Mouse (Mus musculus): ENCODE data around the gene Vps37d.

DNA sequence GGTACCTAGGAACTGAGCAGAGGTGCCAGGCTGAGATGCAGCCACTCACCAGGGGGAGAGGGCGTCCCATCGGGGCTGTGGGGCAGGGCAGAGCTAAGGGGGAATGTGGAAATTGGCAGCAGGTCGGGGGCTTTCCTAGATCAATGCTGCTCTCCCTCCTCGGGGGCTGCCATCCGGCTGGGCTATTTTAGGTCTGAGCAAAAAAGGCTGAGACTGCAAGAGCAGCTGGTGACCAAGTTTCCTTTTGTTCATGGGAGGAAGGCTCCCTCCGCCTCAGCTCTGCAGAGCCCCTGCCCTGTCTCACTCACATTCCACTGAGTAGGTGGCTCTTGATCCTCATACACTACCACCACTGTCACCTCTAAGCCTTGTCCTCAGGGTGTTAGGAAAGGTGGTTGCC, 38.0 kb downstream of the Vps37d start:
- no peak for TF ChIP-seq CTCF (IDR thresholded peaks at IDR 0.05; ENCODE audit: low read depth)
- no peak for TF ChIP-seq EP300 (optimal IDR thresholded peaks at IDR 0.05)
